Mouse (Mus musculus): Measurements from ENCODE around the gene Ephb1. TPM values are rescaled to one million over a fixed set of nuclear protein-coding genes. Genes with fewer than 3 reads are reported as not detected.

Ephb1 gene
- polyA plus RNA-seq, 1 experiment from 2014 or later, result 0.44 TPM

GRCm38 (mm10) chr9:102231248-102231647 is 123.2 kb downstream of the Ephb1 start:
- Histone ChIP-seq H3K27ac (no peak overlapping the region), H3K36me3 (no peaks in the 10 kb centered on the region), H3K27me3 (replicated peaks) (no peaks in the 10 kb centered on the region), H3K4me2 (no peak overlapping the region), H3K4me1 (no peaks in the 10 kb centered on the region), H3K9ac (no peak overlapping the region), H3K4me3 (no peak overlapping the region), H3K9me3 (replicated peaks) (no peaks in the 10 kb centered on the region)
- ATAC-seq, result no peak
- WGBS (ENCODE audit: insufficient replicate concordance), result 57% methylated on average over 6 of the region's 6 CpGs

GRCm38 (mm10) chr9:102216746-102217566 is 137.5 kb downstream of the Ephb1 start:
- H3K36me3 ChIP-seq, result no peaks in the 10 kb centered on the region
- H3K4me2 ChIP-seq, result no peak overlapping the region
- H3K9me3 ChIP-seq (replicated peaks), result no peaks in the 10 kb centered on the region
- H3K4me3 ChIP-seq, result no peak overlapping the region
- H3K27me3 ChIP-seq (replicated peaks), result no peaks in the 10 kb centered on the region
- no peaks in the 10 kb centered on the region for H3K4me1 ChIP-seq
- H3K9ac ChIP-seq, result no peak overlapping the region
- no peak for ATAC-seq
- no peak overlapping the region for H3K27ac ChIP-seq
- 57% methylated on average over 7 of the region's 7 CpGs for WGBS (ENCODE audit: insufficient replicate concordance)

DNA sequence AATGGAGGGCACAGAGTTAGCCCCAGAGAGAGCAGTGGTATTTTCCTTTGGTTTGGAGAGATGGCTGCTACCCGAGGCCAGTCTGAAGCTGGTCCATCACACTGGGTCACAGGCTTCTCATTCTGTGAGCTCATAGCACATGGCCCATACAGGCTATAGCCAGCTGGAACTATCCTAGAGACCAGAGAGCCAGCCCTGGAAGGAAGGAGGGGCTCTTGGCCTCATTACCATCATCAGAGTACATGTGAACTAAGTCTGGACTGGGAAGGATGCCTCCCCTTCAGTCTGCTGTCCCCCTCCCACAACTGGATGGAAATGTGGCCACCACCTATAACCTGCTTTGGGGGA is 142.5 kb downstream of the Ephb1 start:
- Histone ChIP-seq H3K9ac (no peak overlapping the region), H3K4me2 (no peak overlapping the region), H3K36me3 (no peaks in the 10 kb centered on the region), H3K9me3 (replicated peaks) (no peaks in the 10 kb centered on the region), H3K4me3 (no peak overlapping the region), H3K27ac (no peak overlapping the region), H3K27me3 (replicated peaks) (no peaks in the 10 kb centered on the region), H3K4me1 (no peaks in the 10 kb centered on the region)
- no peak for ATAC-seq
- WGBS (ENCODE audit: insufficient replicate concordance), result 17% methylated on average over 1 of the region's 1 CpGs

DNA sequence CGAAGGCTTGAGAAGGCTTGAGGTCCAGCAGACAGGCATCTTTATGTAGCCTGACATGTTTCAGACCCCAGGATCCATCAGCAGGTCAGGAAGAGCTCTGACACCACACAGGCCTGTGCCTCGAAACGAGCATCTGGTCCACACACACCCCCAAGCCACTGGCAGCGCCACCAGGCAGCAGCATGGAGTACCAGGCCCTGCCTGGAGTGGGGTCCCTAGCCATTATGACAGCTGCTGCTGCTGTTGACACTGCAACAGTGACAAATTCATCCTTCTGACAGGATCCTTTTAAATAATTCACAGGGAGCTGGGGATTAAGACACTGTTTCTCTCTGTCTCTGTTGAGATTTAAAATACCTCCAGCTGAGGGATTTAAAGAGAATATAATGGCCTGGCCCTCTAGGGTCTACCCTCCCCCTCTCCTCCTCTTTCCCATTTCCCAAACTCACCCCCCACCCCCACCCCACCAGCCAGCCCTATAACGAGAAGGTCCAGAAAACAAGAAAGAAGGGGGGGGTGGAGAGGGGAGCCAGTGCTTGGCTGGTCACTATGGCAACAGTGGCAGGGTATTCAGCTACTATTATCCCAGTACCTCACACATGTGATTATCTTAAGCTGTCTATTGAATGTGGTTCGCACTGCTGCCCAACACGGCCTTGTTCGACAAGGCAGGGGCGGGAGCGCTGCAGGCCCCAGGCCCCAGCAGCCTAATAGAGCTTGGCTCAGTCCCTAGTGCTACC is 143.0 kb downstream of the Ephb1 start:
- Histone ChIP-seq H3K9ac (no peak overlapping the region), H3K4me2 (no peak overlapping the region), H3K27me3 (replicated peaks) (no peaks in the 10 kb centered on the region), H3K4me3 (no peak overlapping the region), H3K4me1 (no peaks in the 10 kb centered on the region), H3K36me3 (no peaks in the 10 kb centered on the region), H3K27ac (no peak overlapping the region), H3K9me3 (replicated peaks) (no peaks in the 10 kb centered on the region)
- ATAC-seq, result no peak
- WGBS (ENCODE audit: insufficient replicate concordance), result 39% methylated on average over 10 of the region's 10 CpGs

GRCm38 (mm10) chr9:102205518-102205917 is 149.0 kb downstream of the Ephb1 start:
- no peak overlapping the region for H3K27ac ChIP-seq
- H3K4me1 ChIP-seq, result no peaks in the 10 kb centered on the region
- no peak overlapping the region for H3K4me3 ChIP-seq
- H3K9ac ChIP-seq, result no peak overlapping the region
- H3K27me3 ChIP-seq (replicated peaks), result no peaks in the 10 kb centered on the region
- H3K4me2 ChIP-seq, result no peak overlapping the region
- ATAC-seq, result no peak
- no peaks in the 10 kb centered on the region for H3K9me3 ChIP-seq (replicated peaks)
- H3K36me3 ChIP-seq, result no peaks in the 10 kb centered on the region
- WGBS (ENCODE audit: insufficient replicate concordance), result 52% methylated on average over 3 of the region's 3 CpGs

DNA sequence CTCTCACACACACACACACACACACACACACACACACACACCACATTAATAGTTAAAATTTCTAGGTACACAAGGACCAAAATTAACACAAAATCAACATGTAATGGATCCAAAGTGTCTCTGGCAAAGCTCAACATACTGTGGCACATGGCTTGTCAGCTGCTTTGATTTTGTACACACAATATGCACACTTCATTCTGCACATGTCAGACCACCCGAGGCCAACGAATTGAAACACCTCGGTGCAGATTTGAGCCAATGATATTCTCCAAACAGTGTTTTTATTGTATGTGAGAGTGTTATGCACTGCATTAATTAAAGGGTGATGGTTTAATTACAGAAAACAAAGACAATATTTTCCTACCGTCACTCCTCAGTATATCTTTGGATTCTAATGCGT is 152.6 kb downstream of the Ephb1 start:
- no peaks in the 10 kb centered on the region for H3K4me1 ChIP-seq
- H3K27me3 ChIP-seq (replicated peaks), result no peaks in the 10 kb centered on the region

DNA sequence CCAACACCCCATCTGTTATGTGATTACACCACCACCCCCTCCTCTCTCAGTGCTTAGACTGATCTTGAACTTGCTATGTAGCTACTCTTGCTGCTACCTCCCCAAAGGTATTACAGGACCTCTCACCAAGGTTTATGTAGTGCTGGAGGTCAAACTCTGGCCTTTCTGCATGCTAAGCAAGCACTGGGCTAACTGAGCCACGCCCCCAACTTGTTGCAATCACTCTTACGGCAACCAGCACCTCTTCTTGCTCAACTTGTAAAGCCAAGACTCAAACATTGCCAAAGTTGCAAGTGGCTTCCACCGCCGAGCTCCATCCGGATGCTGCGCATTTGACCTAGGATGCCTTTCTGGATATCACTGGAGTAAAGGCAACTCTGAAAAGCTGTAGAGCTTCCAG is 157.6 kb downstream of the Ephb1 start:
- H3K27ac ChIP-seq, result no peak overlapping the region
- H3K4me2 ChIP-seq, result no peak overlapping the region
- no peak overlapping the region for H3K4me3 ChIP-seq
- no peaks in the 10 kb centered on the region for H3K27me3 ChIP-seq (replicated peaks)
- no peaks in the 10 kb centered on the region for H3K36me3 ChIP-seq
- H3K9me3 ChIP-seq (replicated peaks), result no peaks in the 10 kb centered on the region
- no peaks in the 10 kb centered on the region for H3K4me1 ChIP-seq
- H3K9ac ChIP-seq, result no peak overlapping the region
- ATAC-seq, result no peak
- WGBS (ENCODE audit: insufficient replicate concordance), result 78% methylated on average over 6 of the region's 6 CpGs

More for the DNA sequence above, 152.6 kb downstream of the Ephb1 start:
- no peaks in the 10 kb centered on the region for H3K36me3 ChIP-seq
- H3K27ac ChIP-seq, result no peak overlapping the region
- H3K9ac ChIP-seq, result no peak overlapping the region
- H3K9me3 ChIP-seq (replicated peaks), result no peaks in the 10 kb centered on the region
- no peak overlapping the region for H3K4me3 ChIP-seq
- 71% methylated on average over 5 of the region's 5 CpGs for WGBS (ENCODE audit: insufficient replicate concordance)
- H3K4me2 ChIP-seq, result no peak overlapping the region
- ATAC-seq, result no peak

DNA sequence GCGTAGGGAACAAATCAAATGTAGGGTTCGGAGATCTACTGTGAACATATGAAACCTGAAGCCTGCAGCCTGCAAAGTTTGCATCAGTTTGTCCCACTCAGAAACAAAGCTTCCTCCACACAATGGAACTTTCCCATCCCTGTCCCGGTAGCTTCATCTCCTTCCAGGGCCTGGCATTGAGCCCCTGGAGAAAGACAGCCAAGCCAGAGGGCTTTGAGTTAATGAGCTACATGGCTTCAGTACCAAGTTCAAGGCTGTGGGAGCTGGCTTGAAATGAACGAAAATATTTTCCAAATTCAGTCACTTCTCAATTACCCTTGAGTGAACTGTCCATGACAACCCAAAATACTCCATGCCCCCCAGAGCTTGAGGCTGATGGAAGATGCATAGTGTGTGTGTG is 160.4 kb downstream of the Ephb1 start:
- no peaks in the 10 kb centered on the region for H3K27me3 ChIP-seq (replicated peaks)
- no peak overlapping the region for H3K4me2 ChIP-seq
- 68% methylated on average over 4 of the region's 4 CpGs for WGBS (ENCODE audit: insufficient replicate concordance)
- H3K27ac ChIP-seq, result no peak overlapping the region
- H3K9me3 ChIP-seq (replicated peaks), result no peaks in the 10 kb centered on the region
- no peak for ATAC-seq
- H3K36me3 ChIP-seq, result no peaks in the 10 kb centered on the region
- no peak overlapping the region for H3K9ac ChIP-seq
- no peaks in the 10 kb centered on the region for H3K4me1 ChIP-seq
- H3K4me3 ChIP-seq, result no peak overlapping the region

- Histone ChIP-seq H3K27me3 (replicated peaks) (no peaks in the 10 kb centered on the region), H3K9ac (no peak overlapping the region), H3K4me3 (no peak overlapping the region), H3K36me3 (no peaks in the 10 kb centered on the region), H3K4me2 (no peak overlapping the region), H3K9me3 (replicated peaks) (no peaks in the 10 kb centered on the region), H3K27ac (no peak overlapping the region), H3K4me1 (no peaks in the 10 kb centered on the region)
- WGBS (ENCODE audit: insufficient replicate concordance), result 56% methylated on average over 13 of the region's 13 CpGs
- no peak for ATAC-seq
These were observed 161.5 kb downstream of the Ephb1 start for GRCm38 (mm10) chr9:102192724-102193685.

GRCm38 (mm10) chr9:102190058-102190457 is 164.4 kb downstream of the Ephb1 start:
- Histone ChIP-seq H3K4me1 (no peaks in the 10 kb centered on the region), H3K9me3 (replicated peaks) (no peaks in the 10 kb centered on the region), H3K4me3 (no peak overlapping the region), H3K4me2 (no peak overlapping the region), H3K36me3 (no peaks in the 10 kb centered on the region), H3K27me3 (replicated peaks) (no peaks in the 10 kb centered on the region), H3K9ac (no peak overlapping the region), H3K27ac (no peak overlapping the region)
- 63% methylated on average over 9 of the region's 9 CpGs for WGBS (ENCODE audit: insufficient replicate concordance)
- ATAC-seq, result no peak

- H3K27ac ChIP-seq, result no peak overlapping the region
- H3K27me3 ChIP-seq (replicated peaks), result no peaks in the 10 kb centered on the region
- no peaks in the 10 kb centered on the region for H3K9me3 ChIP-seq (replicated peaks)
- H3K9ac ChIP-seq, result no peak overlapping the region
- H3K4me2 ChIP-seq, result no peak overlapping the region
- no peak for ATAC-seq
- H3K4me3 ChIP-seq, result no peak overlapping the region
- 47% methylated on average over 11 of the region's 11 CpGs for WGBS (ENCODE audit: insufficient replicate concordance)
- H3K36me3 ChIP-seq, result no peaks in the 10 kb centered on the region
- no peaks in the 10 kb centered on the region for H3K4me1 ChIP-seq
These were observed 165.1 kb downstream of the Ephb1 start for GRCm38 (mm10) chr9:102189406-102189805.

All from liver, embryonic 12.5 days (tissue).